Mouse (Mus musculus) olfactory bulb, adult 2 months (tissue): Measurements from ENCODE around the gene Slc28a3.

ENCODE experiments used
- CTCF ChIP-seq: fragments of 200-500 bp; IDR thresholded peaks from 2 replicates; pipeline ENCODE4 v1.5.1; 2012; ENCODE audit warnings: low read depth, mild to moderate bottlenecking, low read length, moderate library complexity; ENCODE audit not compliant: insufficient read depth
- POLR2A ChIP-seq: fragments of 200-500 bp; IDR thresholded peaks from 2 replicates; pipeline ENCODE4 v1.6.1; 2012; ENCODE audit warnings: mild to moderate bottlenecking, low read depth, low read length, moderate library complexity; ENCODE audit not compliant: insufficient read depth

DNA sequence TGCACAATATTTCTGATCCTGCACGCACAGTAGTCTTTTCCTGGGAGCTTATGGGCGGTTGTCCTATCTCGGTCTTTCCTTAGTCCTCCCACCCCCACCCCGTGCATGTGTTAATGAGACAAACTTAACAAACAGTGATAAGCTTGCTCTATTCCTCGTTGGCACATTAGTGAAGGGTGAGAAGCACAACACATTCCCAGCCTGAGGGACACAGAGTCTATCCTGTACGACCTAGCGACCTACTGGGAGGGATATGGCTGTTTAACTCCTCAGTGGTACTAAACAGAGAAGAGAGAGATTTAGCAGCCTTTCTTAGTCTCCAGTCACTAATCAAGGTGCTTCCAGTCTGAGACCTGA is 86.9 kb downstream of the Slc28a3 start:
- TF ChIP-seq CTCF (no peak), POLR2A (no peak)
